Mouse (Mus musculus) brain, embryonic 14.5 days (tissue): Measurements from ENCODE around the gene Slc45a1.

Experiments used
- CTCF ChIP-seq: fragments of 200-500 bp; IDR thresholded peaks from 2 replicates; pipeline ENCODE4 v1.5.1; 2012; ENCODE audit warnings: inconsistent platforms, mild to moderate bottlenecking, moderate library complexity, borderline replicate concordance; ENCODE audit not compliant: insufficient read depth, insufficient read length; ENCODE audit errors: extremely low read depth
- POLR2A ChIP-seq: fragments of 200-500 bp; IDR thresholded peaks from 2 replicates; pipeline ENCODE4 v1.6.1; 2012; ENCODE audit warnings: mild to moderate bottlenecking, inconsistent platforms, borderline replicate concordance; ENCODE audit not compliant: poor library complexity, insufficient read depth, insufficient read length, severe bottlenecking; ENCODE audit errors: extremely low read depth

- TF ChIP-seq CTCF (no peak), POLR2A (no peak)
These were observed 33.2 kb upstream of the Slc45a1 start for GRCm38 (mm10) chr4:150685043-150685777.
